Mouse (Mus musculus): ENCODE results near the gene Ap5b1.
A peak's percentile ranks its signal among the peaks of the same experiment; 100 is the strongest.

Ap5b1 gene

DNA sequence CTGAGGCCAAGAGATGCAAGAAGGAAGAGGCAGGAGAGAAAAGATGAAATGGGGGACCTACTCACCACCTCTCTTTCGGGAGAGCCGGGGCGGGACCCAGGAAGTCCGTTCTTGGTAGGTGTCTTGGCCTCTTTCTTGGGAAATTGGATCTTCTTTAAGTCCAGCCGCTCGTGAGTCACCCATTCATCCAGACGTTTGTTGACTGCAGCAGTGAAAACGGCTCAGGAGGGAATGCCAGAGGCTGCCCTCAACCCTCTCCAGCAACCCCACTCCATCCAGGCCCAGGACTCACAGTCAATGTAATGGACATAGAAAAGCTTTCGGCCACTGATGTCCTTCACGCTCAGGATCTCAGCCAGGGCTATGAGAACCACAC is 41.3 kb downstream of the Ap5b1 start:
- no peak for DNase-seq (ENCODE audit: low read depth in 1 of 2, low spot score in 2 of 2)

DNA sequence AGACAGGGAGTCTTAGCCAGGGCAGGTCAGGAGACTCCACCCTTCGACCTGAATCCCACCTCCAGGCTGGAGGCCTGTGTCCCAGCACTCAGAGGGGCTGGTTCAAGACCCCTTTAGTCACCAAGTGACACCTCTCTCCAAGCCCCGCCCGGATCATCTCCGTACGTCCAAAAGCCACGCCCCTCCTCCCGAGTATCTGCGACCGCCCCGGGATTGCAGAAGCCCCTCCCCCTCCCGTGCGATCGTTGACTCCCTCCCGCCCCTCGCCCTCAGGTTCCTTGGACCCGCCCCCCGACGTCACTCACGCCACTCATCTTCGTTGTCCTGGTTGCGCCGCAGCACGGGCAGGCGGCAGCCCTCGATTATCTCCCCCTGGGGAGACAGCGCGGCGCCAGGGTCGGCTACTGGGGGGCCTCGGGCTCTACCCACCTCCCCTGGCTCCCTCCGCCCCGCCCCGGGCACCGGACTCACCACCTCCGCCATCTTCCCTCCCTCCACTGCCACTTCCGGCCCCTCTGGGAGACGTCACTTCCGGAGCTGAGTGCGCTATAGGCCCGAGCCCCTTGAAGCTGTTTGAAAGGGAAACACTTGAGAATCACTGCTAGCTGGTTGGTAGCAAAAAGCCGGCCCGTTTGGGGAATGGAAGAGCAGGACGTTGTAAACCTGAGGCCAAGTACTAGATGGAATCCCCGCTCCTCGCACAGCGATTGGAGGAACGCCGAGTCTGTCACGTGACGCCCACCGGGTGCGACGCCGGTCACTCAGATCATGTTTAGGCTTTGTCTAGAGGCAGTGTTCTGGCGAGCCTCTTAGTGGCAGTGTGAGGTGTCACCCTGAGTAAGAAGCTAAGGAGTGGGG is 42.0 kb downstream of the Ap5b1 start, which contains the start of gene Kat5:
Gene Kat5, minus strand, starts transcription at position 691 of the 858 bp plus-strand sequence.
- peak; percentile 69 to 95 for DNase-seq (ENCODE audit: low read depth in 1 of 2, low spot score in 2 of 2)

DNA sequence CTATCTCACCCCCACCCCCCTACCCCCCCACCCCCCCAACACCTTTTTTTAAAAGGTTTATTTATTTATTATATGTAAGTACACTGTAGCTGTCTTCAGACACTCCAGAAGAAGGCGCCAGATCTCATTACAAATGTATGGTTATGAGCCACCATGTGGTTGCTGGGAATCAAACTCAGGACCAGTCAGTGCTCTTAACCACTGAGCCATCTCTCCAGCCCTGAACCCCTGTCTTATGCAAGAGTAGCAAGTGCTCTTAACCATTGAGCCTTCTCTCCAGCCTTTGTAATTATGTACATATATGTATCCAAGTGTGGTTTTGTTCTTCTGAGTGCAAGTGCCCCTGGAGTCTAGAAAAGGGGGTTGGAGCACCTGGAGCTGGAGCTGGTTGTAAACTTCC is 44.1 kb downstream of the Ap5b1 start:
- DNase-seq (ENCODE audit: low read depth in 1 of 2, low spot score in 2 of 2) = no peak

DNA sequence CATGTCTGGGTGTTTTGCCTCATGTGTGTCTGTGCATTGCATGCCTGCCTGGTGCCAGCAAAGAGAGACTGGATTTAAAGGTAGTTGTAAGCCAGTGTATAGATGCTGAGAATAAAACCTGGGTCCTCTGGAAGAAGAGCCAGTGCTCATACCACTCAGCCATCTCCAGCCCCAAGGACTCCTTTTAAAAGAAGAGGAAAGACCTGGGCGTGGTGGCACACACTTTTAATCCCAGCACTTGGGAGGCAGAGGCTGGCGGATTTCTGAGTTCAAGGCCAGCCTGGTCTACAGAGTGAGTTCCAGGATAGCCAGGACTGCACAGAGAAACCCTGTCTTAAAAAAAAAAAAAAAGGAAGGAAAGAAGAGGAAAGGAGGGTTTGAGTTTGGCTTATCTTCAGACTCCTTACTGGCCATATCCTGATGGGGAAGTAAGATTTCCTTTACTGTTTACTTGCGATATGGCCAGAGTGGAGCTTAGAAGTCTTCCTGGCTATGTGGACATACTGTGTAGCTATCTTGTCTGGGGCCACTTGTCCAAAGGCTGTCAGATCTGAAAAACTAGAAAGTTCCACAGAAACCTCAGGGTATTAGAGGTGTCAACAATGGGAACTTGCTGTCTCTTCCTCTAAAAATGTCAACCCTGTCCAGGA is 45.1 kb downstream of the Ap5b1 start:
- no peak for DNase-seq (ENCODE audit: low read depth in 1 of 2, low spot score in 2 of 2)

DNA sequence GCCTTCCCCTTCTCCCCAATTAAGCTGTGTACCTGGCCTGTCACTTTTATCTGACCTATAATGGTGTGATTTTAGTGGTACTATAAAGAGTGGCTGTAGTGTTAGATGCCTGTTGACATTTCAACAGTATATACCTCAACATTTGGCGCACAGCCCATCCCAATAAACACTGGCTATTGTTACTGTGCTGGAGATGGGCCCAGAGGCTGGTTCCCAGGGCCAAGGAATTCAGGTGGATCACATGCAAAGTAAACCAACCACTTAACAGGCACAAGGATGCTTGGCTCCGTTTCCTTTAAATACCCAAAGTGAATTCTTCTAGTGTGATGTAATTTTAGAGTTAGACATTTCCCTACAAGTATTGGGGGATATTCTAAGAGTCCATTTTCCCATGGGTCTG is 47.1 kb downstream of the Ap5b1 start:
- no peak for DNase-seq (ENCODE audit: low read depth in 1 of 2, low spot score in 2 of 2)

DNA sequence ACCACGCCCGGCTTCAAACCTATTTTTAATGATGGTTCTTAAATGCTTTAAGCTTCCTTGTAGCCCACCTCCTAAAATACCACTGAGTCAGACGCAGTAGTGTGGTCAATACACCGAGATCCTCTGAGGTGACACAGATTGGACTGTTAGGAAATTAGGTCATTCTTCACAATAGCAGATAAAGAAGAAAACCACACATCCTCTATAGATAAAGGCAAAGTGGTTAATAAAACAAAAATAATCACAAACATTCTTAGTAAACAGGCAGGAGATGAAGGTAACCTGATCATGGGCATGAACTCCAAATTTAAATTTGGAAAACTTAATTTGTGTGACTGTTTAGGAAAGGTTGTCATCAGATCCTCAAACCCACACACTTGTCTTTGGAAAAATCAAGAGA is 52.2 kb downstream of the Ap5b1 start:
- no peak for DNase-seq (ENCODE audit: low read depth in 1 of 2, low spot score in 2 of 2)

Data from monocyte, adult 2 months (primary cell).